Mouse (Mus musculus) lung, postnatal 10 days (tissue): ENCODE data around the gene Hist1h2ab.
"Not testable (repeated sequence)": the region's sequence is repeated elsewhere in the genome, so short reads cannot be mapped to it uniquely, and the experiment has no call there.

Experiments
- DNase-seq: peaks from one replicate; pipeline ENCODE4 v3.0.0; 2021

The Hist1h2ab gene

DNA sequence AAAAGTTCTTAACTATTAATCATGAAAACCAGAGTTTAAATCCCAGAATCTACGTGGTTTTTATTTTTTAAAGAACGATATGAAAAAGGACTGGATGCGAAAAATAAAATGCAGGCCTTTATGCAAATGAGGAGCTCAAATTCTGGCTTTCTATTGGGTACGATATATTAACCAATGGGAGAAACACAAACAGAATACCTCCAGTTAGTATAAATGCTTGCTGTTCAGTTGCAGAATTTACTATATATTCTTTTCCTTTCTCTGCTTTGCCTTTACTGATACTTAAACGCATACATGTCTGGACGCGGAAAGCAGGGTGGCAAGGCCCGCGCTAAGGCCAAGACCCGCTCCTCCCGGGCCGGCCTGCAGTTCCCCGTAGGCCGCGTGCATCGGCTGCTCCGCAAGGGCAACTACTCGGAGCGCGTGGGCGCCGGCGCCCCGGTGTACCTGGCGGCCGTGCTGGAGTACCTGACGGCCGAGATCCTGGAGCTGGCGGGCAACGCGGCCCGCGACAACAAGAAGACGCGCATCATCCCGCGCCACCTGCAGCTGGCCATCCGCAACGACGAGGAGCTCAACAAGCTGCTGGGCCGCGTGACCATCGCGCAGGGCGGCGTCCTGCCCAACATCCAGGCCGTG is at the start of gene Hist1h2ab:
TSS of gene Hist1h2ab (plus strand) at position 288 of the 639 bp plus-strand sequence.
- peak; percentile 40 for DNase-seq

DNA sequence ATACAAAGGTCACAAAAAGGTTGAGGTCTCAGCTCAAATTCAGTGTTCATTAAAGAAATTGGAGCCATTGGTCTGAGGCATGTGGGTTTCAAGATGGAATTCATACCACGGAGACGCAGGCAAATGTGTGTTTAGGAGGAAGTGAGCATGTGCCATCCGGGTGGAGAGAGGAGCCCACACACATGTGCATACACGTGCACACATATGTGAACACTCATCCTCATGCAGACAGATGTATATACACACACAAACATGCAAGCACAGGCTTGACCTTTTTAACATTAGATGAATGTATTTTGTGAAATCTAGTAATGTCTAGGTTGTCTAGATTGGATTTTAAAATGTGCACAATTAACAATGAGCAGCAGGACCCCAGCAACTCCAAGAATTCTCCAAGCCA is 48.7 kb upstream of the Hist1h2ab start:
- DNase-seq = no peak

DNA sequence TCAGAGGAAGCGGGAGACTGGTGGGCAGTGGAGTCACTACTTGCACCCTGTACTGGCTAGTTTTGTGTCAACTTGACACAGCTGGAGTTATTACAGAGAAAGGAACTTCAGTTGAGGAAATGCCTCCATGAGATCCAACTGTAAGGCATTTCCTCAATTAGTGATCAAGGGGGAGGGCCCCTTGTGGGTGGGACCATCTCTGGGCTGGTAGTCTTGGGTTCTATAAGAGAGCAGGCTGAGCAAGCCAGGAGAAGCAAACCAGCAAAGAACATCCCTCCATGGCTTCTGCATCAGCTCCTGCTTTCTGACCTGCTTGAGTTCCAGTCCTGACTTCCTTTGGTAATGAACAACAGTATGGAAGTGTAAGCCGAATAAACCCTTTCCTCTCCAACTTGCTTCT is 48.1 kb upstream of the Hist1h2ab start:
- not testable (repeated sequence) for DNase-seq

DNA sequence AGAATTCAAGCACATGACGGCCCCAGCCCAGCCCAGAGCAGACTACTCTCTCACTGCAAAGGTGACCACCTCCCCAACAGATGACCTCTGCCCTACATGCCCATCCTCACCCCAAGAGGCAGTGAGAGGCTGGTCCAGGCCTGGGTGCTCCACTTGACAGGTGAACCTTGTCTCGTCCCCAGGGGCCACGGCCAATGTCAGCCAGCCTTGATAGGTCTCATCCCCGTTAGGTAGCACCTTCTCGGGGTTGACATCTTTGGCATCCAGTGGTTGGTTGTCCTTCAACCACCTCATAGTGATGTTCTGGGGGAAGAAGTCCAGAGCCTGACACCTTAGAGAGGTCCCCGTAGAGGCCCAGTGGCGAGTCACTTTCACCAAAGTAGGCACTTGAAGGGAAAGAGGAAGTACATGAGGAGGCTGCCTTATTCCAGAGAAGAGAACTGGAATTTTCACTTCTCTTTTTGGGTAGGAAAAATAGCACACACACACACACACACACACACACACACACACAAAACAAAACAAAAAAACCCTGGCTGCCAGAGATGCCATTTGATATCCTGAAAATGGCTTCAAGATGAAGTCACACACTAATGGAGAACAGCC is 45.1 kb upstream of the Hist1h2ab start:
- DNase-seq = no peak

DNA sequence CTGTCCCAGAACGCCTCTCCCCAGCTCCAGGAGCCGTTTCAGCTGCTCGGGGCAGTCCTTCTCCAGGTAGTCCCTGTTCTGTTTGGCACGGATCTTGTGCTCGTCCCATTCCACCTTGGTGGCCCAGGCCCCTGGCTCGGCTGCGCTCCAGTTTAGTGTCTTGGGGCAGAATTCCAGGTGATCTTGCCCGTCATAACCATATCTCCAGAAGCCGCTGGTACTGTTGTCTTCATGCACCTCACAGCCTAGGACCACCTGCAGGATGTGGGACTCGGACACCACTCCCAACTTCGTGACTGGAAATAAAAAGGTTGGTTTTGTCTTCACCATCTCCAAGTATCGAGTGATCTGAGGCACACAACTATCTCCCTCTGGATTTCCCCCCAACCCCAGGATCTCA is 44.2 kb upstream of the Hist1h2ab start:
- DNase-seq = no peak

DNA sequence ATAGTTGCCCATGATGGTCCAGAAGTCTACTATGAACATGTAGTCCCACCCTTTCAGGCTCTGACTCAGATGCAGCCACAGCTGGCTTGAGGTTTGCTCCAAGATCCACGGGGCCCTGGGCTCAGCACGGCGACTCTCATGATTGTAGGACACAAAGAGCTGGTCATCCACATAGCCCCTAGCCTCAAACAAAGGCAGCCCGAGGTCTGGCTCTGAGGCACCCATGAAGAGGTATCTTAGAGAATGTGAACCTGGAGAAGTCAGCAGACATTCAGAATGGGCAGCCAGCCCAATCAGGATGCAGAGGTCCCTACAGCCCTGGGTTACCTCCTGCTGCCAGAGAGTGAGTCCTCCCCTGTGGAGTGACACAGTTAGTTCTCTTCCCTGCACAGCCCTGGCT is 42.9 kb upstream of the Hist1h2ab start:
- DNase-seq = no peak

DNA sequence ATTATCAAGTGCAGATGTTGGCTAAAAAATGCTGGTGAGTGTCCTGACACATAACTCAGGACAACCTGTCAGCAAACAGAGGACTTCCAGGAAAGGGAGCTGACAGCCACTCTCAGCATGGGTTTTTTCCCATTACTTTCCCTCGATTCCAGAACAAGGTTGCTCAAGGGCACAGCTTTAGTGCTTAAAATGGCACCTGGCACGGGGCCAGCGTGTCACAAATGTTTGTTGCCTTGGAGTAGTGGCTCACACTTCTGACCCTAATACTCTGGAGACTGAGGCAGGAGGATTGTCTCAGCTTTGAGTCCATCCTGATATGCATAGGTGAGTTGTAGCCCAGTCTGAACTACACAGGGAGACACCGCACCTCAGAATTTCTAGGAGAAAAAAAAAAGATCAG is 42.3 kb upstream of the Hist1h2ab start:
- no peak for DNase-seq

DNA sequence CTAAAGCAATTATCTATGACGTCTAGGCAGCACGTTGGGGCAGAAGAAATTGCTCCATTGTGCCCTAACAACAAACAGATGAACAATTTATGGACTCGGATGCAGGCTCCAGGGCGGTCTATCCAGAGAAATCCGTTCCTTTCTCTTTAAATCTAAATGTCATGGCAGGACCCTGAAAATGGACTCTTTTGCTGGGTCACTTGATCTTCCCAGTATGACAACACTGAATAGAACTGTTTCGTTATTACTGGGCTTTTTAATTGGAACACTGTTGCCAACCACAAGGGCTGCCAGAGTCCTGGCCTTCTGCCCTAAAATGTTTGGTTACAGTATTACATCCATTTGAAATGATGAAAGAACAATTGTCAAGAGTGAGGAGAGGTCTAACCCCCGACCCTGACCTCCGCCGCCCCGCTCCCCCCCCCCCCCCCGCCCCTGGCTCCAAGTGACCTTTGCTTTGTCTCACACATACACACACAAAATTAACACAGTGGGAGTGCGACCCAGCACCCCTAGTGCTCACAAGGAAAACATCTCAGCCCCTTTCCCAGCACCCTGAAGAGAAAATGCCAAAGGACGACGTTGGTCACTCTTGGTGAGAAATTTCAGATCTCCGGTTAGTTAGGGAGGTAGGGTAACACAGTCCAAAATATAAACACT is 41.1 kb upstream of the Hist1h2ab start:
- DNase-seq = peak; percentile 32

DNA sequence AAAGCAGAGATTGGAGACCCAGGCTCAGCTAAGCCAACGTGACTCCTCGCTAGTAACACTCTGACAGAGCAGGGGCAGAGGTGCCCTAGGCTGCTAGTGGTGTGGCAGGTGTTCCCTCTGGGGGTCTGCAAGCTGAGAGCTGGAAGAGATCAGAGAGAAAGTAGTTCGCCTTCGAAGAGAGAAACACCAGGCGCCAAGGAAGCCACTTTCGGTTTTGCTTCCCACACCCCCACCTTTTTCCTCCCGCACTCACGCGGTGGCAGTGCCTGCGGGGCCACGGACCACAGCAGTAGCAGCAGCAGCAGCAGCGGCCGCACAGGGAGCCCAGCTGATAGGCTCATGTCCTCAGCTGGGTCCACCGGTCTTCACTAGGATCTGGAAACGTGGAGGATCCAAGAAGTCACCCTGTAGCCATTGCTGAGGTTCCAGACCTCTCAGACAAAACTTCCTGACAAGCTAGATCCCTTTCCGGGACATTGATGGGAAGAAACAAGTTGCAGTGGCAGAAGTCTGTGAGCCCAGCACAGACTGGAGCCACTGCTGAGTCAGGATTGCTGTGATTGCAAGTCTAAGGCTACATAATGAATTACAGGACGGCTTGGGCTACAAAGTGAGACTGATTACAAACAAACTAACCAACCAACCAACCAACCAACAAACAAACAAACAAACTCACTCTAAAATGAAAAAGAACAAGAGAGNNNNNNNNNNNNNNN is 40.4 kb upstream of the Hist1h2ab start, which contains the start of gene Hfe:
TSS of gene Hfe (minus strand) at position 481 of the 716 bp plus-strand sequence.
- peak; percentile 68 for DNase-seq

DNA sequence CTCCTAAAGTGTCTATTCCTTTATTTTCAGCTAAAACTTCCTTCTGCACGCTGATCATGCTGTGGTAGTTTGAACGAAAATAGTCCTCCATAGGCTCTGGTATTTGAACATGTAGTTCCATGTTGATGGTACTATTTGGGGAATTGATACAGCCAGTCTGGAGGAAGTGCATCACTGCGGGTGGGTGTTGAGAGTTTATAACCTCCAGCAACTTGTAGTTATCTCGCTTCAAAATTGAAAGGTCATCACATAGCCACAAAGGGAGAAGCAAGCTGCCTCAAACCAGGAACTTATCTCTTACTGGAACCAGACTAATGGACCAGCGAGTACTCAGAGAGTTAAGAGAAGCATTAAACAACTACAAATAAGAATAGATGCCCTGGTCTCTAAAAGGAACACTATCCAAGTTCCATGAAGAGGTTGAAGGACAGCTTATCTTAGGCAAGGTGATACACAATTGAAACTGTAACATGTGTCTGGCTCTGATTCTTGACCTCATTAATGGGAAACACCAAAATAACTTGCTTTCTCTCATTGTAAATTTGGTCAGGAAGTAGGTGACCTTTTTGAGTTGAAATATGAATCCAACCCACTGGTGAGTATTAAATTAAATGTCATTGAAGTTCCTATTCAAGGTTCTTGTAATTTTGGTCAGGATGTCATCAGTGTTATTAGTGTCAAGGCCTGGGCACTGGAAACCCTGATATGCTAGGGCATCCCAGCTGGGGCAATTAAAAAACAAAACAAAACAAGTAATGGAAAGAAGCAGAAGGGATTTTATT is 34.5 kb upstream of the Hist1h2ab start:
- no peak for DNase-seq

DNA sequence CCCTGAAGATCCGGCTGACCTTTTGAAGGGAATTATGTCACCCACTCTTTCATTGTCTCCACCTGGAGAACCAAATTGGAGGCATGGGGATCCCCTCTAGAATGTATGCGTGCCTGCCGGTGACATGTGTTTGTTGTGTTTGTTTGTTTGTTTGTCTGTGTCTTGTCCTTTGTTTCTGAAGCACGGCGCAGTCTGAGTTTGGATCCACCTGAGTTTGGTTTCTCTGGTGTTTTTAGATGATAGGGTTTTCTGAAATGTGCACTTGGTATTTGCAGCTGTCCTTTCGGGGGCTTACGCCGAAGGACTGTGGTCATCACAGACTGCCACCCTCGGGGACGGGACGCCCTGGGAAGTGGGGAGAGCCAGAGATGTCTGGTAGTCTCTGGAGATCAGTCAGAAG is 33.8 kb upstream of the Hist1h2ab start:
- DNase-seq = no peak

DNA sequence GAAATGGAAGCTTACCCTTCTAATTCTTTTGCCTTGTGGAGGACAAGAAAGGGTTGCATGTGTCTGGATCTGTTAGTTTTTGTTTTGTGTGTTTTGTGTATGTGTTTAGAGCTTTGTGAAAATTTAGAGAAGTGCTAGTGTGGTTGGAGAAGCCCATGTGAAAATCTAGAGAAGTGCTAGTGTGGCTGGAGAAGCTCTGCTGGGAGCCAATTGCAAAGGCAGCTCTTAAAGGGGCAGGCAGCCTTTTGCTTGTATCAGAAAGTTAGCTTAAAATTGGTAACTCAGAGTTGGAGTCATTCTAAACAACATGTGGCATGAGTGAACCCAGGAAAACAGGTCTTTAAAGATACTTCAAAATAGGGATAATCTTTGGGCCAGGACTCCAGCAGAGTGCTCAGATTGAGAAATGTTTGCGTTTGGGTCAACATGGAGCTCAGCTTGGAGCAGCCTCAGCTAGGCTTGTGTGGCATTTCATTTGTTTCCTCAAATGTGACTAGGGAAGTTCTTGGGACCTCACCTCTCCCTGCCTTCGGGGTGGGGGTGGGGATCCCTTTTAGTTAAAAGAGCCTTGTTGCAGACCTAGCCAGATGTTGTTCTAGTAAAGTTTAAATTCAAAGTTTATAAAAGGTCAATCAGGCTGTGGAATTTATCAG is 33.2 kb upstream of the Hist1h2ab start:
- DNase-seq = not testable (repeated sequence)

DNA sequence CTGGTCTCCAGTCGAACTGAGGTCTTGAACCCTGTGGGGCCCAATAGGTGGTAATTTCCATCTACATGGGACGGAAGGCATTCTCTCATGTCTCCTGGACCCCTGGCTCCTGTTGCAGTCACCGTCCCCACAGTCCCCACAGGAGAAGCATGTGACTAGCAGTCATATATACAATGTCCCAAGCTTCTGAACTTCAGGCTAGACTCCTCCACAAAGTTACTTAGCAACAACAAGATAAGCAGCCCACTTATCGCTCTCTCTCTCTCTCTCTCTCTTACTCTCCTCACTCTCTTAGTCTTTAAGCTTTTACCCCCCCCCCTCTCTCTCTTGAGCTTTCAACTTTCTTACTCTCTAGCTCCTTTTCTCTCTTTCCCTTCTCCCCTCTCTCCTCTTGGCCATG is 26.7 kb upstream of the Hist1h2ab start:
- DNase-seq = no peak

DNA sequence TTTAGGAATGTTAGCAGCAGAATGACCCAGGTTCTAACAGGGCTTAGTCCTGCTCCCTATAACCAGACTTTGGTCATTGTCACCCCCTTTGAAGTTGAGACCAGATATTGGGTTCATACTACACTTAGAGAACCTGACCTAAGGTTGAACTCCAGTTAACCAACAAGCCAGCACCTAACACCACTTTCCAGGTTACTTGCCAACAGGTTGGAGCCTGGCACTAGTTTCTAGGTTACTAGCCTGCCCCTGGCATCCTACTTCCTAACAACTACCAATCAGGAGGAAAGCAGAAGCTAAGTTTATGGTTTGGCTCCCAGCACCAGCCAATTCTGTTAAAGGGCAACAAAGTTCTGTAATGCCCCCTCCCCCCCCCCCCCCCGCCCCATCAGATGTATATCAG is 25.7 kb upstream of the Hist1h2ab start:
- DNase-seq = no peak

DNA sequence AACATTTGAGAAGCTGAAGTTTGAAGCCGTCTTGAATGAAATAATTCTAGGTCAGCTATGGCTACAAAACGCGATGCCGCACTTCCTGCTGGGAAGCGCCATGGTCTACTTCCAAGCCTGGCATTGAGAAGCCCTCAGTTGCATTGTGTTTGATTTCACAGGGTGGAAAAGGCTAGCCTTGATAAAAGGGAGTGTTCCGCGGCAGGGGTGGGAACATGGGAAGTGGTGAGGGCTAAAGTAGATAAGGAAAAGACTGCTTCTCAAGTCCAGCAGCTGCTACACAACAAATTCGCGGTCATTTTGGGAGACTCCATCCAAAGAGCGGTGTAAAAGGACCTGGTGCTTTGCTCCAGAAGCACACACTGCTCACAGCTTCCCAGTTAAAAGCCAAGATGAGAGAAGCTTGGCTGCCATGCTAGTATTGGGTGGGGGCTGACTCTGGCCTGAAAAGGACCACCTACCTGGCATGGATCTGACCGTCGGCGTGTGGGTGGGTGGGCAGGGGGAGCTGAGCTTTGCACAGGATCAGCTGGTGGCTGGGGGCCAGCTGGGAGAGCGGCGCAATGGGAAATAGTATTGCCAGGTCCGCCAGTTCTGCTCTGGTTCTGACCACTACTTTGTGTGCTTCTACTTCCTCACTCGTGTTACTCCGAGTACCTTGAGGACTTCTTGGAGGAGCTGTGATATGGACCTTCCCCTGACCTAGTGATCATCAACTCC is 22.3 kb upstream of the Hist1h2ab start:
- no peak for DNase-seq

DNA sequence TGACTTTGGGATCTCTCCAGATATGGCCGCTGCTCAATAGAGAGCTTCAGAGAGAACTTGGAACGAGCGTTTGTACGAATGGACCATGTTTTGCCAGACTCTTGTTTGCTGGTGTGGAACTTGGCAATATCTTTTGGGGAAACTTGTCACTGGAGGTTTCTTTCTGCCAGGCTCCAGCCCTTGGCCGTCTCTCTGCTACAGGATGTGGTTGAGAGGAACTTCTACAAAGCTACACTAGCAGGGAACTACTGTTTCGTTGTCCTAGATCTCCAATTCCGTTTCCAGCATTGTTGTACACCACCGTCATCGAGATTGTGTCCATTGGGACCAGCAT is 21.8 kb upstream of the Hist1h2ab start:
- DNase-seq = no peak

DNA sequence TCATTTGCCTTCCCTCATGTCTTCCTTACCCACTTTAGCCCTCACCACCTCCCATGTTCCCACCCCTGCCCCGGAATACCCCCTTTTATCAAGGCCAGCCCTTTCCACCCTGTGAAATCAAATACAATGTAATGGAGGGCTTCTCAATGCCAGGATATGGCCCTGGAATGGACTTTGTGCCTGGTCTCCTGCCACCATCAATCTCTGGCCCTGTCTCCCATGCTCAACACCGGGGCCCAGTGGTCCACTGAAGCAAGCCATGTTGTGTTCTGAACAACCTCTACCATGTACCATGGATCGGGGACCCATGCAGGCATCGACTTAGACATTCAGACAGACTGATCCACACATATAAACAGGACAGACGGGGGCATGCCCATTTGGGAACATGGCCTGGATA is 21.2 kb upstream of the Hist1h2ab start:
- DNase-seq = no peak

DNA sequence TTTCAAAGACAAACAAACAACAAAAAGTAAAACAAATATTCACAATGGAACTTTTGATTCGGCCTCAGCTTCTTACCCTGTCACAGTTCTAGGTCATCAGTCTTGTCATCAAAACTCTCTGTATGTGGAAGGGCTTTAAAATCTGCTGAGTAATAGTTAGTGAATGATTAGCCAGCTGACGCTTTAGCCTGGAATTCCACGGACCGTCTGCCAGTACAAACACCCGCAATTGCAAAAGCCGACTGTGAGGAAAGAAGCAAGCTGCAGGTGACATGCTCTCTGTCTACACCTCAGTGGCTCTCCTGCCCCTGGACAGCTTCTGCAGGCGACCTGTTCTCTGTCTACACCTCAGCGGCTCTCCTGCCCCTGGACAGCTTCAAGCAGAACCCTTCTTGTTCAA is 20.4 kb upstream of the Hist1h2ab start:
- DNase-seq = peak; percentile 54

DNA sequence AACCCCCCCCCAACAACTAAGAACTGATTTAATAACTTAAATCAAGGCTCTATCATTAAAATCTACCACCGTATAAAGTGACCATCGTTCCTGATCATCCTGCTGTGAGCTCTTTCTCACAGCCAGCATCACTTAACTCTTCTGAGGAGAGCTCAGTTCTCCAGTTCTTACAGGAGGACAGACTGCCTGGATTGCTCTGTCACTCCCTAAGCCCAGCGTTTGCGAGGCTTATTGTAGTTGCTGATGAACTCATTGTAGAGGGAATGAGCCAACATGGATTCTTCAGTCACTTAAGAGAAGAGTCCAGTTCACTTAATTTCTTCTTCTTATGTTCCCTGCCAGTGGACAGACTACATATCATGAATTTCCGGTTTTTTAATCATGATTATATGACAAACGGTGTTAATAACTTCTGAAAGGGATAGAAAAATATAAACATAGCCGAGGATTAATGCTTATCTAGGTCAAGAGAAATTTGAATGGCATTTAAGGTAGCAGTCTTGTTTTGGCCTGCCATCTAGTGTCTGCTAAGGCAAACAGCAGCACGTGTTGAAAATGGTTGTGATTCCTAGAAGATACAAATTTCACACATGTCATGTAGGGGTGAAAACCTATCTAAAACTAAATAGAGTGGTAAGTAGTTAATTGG is 18.6 kb upstream of the Hist1h2ab start:
- peak; percentile 56 for DNase-seq

DNA sequence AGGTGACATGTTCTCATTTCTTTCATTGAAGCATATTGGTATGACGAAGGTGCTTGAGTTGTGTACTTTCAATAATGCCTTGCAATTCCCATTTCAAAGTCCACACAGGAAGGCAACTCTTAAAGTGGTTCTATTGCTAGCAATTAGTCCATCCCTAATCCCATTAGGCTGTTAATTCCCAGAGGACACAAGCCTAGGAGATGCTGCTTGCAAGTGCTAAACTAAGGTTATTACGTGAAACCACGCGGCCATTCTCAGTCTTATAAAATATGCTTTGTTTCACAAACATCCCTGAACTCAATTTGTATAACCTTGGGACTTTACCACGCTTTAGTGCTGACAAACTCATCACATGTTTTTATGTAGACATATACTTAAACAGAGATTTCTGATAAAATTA is 13.8 kb upstream of the Hist1h2ab start:
- no peak for DNase-seq

DNA sequence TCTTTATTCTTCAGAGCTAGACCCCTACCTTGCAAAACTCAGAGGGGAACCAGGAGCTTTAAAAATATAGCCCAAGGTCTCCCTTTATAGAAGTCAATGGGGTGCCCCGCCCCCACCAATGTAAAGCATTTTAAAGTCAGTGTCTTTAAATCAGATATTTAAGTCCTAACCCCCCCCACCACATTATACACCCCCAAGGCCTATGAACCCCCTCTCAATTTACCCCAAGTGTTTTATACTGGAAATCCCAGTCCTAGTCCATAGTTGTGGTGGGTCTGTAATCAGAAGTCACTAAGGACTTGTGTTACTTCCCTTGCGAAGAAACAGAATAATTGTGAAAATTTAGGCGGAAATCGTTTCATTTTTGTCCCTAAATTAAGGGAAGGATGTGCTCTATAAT is 12.9 kb upstream of the Hist1h2ab start:
- no peak for DNase-seq
